Mouse (Mus musculus): ENCODE measurements around the gene Plekha4.
"Not testable (repeated sequence)": the region's sequence is repeated elsewhere in the genome, so short reads cannot be mapped to it uniquely, and the experiment has no call there.

Plekha4 gene

GRCm38 (mm10) chr7:45525809-45526473 is at the start of gene Plekha4, which contains the start of gene Ppp1r15a:
Gene Plekha4, plus strand, starts transcription at chr7:45526330.
Gene Ppp1r15a, minus strand, starts transcription at chr7:45526268.
- peak; percentile 95 to 97 for DNase-seq (ENCODE audit: low spot score in 2 of 2)

DNA sequence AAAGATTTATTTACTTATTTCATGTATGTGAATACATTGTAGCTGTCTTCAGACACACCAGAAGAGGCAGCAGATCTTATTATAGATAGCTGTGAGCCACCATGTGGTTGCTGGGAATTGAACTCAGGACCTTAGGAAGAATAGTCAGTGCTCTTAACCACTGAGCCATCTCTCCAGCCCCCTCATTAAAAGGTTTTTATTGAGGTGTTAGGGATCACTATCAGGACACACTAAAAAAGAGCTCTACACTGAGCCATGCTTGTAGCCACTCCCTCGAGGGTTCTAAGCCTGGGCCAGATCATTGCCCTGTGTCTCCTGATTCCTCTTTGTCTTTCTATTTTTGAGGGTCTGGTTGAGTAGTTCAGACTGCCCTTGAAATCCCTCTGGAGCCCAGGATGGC is 49.7 kb upstream of the Plekha4 start:
- no peak for DNase-seq (ENCODE audit: low spot score in 2 of 2)

DNA sequence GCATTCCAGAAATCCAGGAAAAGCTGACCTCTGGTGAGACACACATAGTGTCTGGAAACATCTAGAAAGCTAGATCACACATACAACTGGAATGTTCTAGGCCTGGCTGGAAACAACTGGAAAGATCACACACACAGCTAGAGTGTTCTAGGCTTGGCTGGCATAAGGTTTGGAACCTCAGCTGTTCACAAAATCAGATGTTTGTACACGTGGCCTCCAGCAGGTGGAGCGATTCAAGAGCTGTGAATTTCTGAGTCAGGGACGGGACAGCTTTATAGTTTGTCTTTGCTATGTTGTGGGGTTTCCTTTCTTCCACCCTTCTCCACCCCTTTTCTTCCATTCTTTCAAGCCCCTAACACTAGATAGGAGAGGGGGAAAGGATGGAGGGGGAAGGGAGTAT is 49.1 kb upstream of the Plekha4 start:
- peak in 1 of 2 experiments; percentile 49 for DNase-seq (ENCODE audit: low spot score in 2 of 2)

DNA sequence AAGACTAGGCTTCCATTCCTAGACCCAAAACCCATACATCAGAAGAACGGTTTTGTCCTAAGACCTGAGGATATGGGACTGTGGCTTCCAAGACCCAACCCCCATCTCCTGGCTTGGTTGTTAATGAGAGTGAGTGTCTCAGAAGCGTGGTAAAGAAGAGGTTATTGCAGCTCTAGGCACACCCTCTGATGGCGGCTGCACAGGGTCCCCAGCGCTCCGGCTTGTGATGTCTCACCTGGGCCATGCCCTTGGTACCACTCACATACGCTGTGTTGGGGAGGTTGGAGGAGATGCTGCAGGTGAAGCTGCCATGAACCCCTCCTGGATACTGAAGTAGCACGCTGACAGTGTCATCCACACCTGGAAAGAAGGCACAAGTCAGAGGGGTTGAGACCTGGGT is 47.4 kb upstream of the Plekha4 start:
- no peak for DNase-seq (ENCODE audit: low spot score in 2 of 2)

GRCm38 (mm10) chr7:45480310-45480709 is 45.8 kb upstream of the Plekha4 start:
- DNase-seq (ENCODE audit: low spot score in 2 of 2): not testable (repeated sequence)

- DNase-seq (ENCODE audit: low spot score in 2 of 2): no peak
Observed at GRCm38 (mm10) chr7:45481374-45481927, 44.7 kb upstream of the Plekha4 start, which contains the start of gene Tulp2. Gene Tulp2, plus strand, starts transcription at chr7:45481877.

DNA sequence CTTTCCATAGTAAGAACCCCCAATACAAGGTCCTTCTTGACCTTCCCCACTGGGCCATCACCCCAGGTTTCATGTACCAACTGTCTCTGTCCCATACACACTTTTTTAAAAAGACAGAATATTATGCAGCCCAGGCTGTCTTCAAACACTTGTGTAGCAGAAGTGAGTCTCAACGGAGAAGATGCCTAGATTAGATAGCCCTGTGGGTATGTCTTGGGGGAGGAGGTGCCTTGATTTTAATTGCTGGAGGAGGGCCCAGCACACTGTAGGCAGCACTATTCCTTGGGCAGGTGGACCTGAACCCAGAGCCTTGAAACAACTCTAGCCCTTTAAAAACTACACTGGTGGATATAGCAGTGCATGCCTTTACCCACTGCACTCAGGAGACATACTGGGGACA is 44.0 kb upstream of the Plekha4 start:
- DNase-seq (ENCODE audit: low spot score in 2 of 2): no peak

GRCm38 (mm10) chr7:45484985-45485384 is 41.1 kb upstream of the Plekha4 start:
- DNase-seq (ENCODE audit: low spot score in 2 of 2): not testable (repeated sequence)

- no peak for DNase-seq (ENCODE audit: low spot score in 2 of 2)
Observed at GRCm38 (mm10) chr7:45486158-45486557, 40.0 kb upstream of the Plekha4 start.

DNA sequence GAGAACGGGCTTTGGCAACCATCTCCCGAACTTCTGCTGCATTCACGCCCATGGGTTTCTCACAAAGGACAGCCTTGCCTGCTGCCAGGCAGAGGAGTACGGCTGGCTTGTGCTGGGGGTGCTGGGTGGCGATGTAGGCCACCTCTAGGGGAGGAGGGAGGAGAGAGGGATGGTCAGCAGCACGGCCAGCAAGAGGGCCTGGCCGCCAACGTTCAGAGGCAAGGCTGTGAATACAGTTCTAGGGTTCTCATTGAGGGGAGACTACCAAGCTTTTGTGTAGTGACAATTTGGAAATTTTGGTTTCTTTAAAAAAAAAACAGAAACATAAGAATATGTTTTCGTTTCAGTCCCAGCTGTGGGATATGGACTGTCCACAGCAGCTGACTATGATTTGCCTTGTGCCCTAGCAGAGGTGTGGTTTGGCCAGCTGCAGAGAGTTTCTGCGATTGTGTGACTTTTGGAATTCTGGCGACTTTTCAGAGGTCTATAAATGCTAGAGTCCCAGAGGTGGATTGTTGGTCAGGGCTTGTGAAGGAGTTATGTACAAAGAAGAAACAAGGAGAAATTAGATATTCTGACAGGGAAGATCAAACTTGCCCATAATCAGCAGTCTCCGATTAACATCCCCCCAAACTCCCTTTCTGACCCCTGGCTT is 39.2 kb upstream of the Plekha4 start, which contains the start of gene Gm45808:
Gene Gm45808 (minus strand): TSS at position 51 of the 655 bp plus-strand sequence.
- no peak for DNase-seq (ENCODE audit: low spot score in 2 of 2)

GRCm38 (mm10) chr7:45487861-45488292 is 38.3 kb upstream of the Plekha4 start:
- DNase-seq (ENCODE audit: low spot score in 2 of 2): no peak

DNA sequence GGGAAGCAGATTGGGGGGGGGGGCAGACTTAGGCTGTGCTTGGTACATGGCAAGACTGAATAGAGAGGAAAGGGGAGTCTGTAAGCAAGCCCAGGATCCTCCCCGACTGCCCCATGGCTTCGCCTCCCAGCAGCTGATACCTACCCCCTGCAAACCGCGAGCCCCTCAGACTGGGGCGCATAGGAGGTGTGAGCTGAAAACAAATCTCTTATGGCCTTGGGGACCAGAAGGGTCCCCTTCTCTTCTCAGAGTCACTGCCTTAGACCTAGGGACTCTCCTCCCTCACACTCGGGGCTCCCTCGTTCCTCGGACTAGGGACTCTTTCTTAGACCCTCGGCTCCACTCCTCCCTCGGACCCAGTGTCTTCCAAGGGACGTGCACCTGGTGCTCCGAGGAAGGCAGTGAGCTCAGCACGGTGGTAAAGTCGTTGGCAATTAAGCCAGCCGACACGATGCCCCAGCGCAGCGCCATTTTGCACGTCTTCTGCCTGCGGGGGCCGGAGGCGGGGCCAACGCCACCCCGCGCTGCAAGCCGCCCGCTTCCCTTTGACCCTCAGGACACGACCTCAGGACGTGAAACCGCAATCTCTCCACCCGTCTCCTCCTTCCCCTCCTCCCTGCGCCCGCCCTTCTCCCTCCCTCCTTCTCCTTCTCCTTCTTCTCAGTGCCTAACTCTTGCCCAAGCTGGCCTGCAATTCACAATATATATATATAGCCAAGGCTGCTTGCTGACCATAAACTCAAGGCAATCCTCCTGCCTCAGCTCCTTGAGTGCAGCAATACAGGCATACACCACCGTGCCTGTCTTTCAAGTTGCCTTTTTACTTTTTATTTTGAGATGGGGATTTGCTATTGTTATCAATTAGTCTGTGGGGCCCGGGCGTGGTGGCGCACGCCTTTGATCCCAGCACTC is 37.6 kb upstream of the Plekha4 start, which contains the start of gene Dhdh:
Gene Dhdh (minus strand): TSS at position 513 of the 912 bp plus-strand sequence.
- DNase-seq (ENCODE audit: low spot score in 2 of 2): peak; percentile 74 to 75

DNA sequence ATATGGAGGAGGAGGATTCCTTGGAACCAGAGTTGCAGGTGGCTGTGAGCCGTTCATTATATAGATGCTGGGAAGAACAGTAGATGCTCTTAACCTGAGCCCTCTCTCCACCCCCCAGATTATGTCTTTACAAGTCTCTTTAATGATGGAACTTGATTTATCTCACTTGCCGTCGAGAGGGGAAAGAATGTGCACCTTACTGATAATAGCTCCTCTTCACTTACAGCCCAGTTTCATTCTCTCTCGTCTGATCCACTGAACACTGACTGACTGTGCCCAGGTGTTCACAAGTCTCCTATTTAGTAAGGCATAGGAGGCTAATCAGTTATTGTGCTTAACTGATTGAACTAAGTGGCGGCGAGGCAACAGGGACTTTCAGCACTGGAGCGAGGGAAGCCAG is 36.6 kb upstream of the Plekha4 start:
- no peak for DNase-seq (ENCODE audit: low spot score in 2 of 2)

DNA sequence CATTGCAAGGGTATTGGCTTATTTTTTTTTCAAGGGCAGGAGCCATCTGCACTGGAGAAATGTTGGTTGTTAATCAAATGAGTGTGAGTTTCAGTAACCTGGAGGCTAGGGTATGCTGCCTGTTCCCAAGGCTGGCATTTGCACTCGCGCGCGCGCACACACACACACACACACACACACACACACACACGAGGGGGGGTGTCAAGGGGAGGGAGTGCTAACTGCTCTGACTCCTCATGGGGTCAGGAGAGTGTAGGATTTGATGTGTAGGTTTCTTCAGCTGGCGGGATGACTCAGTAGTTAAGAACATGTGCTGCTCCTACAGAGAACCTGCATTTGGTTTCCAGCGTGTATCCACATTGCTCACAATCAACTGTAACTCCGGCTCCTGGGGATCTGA is 35.3 kb upstream of the Plekha4 start:
- no peak for DNase-seq (ENCODE audit: low spot score in 2 of 2)

DNA sequence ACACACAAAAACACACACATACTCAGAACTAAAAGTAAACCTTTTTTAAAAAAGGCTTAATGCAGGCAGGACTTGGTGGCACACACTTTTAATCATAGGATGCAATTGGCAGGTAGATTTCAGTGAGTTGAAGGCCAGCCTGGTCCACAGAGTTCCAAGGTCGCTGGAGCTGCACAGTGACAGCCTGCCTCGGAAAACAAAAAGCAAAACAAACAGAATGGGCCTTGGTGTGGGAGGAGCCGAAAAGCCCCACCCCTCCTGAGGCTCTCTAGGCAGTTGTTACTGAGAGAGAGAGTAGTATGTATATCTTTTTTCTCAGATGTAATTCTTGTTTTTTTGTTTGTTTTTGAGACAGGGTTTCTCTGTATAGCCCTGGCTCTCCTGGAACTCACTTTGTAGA is 34.9 kb upstream of the Plekha4 start:
- no peak for DNase-seq (ENCODE audit: low spot score in 2 of 2)

DNA sequence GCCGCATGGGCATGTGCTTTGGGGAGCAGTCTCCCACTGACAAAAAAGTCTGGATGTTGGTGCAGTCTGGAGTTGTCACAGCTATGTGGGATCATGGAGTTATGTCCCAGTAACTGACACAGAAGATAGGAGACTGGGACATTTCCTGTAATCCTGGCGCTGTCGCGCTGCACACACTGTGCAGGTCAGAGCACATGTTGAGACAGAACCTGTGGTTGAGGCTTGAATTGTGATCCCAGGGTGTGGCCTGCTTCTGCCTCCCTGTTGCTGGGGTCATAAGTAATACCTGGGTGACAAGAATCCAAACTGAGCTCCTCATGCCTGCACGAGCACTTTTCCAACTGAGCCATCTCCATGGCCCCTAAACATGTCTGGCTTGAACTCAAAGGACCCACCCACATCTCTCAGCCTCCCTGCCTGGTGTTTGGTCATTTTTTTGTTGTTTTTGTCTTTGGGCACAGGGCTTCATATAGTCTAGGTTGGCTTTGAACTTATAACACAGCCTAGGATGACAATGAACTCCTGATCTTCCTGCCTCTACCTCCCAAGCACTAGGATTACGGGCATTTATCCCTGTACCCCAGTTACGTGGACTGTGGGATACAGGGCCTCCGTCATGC is 33.8 kb upstream of the Plekha4 start:
- DNase-seq (ENCODE audit: low spot score in 2 of 2): no peak

GRCm38 (mm10) chr7:45492951-45493350 is 33.2 kb upstream of the Plekha4 start:
- DNase-seq (ENCODE audit: low spot score in 2 of 2): peak; percentile 46 to 56

- no peak for DNase-seq (ENCODE audit: low spot score in 2 of 2)
Observed at GRCm38 (mm10) chr7:45494548-45494947, 31.6 kb upstream of the Plekha4 start.

- DNase-seq (ENCODE audit: low spot score in 2 of 2): no peak
Observed at GRCm38 (mm10) chr7:45498427-45498826, 27.7 kb upstream of the Plekha4 start.

- no peak for DNase-seq (ENCODE audit: low spot score in 2 of 2)
Observed at GRCm38 (mm10) chr7:45507583-45507982, 18.5 kb upstream of the Plekha4 start.

DNA sequence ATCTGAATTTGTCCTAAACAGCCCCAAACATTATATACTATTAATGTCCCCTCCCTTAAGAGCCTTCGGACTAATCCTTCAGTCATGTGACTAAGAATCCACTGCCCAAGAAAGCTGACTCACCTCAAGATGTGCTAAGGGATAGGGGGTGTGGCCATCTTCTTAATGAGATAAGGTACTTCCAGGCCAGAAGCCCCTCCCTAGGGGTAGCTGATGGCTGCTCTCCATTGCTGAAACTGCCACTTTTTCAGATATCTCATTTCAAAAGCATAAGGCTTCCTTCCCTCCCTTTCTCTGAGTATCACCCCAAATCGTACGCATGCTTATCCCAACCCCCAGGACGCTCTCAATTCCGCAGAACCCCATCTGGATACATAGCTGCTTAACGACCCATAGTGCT is 17.6 kb upstream of the Plekha4 start:
- DNase-seq (ENCODE audit: low spot score in 2 of 2): no peak

All from heart, adult 9 months (tissue).